Mouse (Mus musculus) erythroblast, embryonic 14.5 days (primary cell): ENCODE measurements at regions not wholly inside any gene's neighbourhood (a gene's known extent, or its start where the extent isn't known, plus 50 kb on each side); places are given as distances from the start of the nearest gene placed in this dataset.

ENCODE experiments used
- GATA1 ChIP-seq: IDR thresholded peaks from 2 replicates; pipeline ENCODE4 v1.6.1; 2012; ENCODE audit warnings: low read length, inconsistent platforms, mixed read lengths
- TAL1 ChIP-seq: IDR thresholded peaks from 3 replicates; pipeline ENCODE4 v1.6.1; 2012; ENCODE audit warnings: low read length, inconsistent platforms, mixed read lengths

DNA sequence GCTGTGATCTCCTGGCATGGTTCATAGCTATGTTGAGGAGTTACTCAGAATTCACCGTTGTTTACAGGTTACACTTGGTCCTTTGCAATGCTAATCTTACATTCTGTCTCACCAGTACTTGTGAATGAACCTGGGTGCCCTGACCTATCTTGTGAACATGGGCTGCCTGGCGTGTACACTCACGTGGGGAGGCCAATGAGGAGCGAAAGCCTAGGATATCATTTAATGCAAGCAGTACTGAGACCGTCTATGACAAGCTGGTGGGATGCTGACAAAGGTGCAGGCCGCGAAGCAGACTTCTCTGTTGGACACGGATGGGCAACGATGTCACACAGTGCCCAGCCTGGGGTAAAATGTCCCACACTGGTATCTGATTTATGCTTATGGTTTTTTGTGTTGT is 66.3 kb downstream of the Gpr6 start:
- no peak for TF ChIP-seq GATA1
- TF ChIP-seq TAL1: no peak
